Mouse (Mus musculus) stomach, adult 2 months (tissue): ENCODE measurements around the gene 1110017D15Rik. TPM values are rescaled to one million over a fixed set of nuclear protein-coding genes. Genes with fewer than 3 reads are reported as not detected.

Experiments
- polyA plus RNA-seq: library from polyadenylated mRNA; depleted of rRNA; stranded (reverse); fragments of >200 nt; gene quantifications from 2 replicates; pipeline ENCODE4 v1.2.3, GENCODE M21; 2012; rRNA removed

1110017D15Rik gene
- 0.37 and 0.47 TPM in 2 replicates for polyA plus RNA-seq

DNA sequence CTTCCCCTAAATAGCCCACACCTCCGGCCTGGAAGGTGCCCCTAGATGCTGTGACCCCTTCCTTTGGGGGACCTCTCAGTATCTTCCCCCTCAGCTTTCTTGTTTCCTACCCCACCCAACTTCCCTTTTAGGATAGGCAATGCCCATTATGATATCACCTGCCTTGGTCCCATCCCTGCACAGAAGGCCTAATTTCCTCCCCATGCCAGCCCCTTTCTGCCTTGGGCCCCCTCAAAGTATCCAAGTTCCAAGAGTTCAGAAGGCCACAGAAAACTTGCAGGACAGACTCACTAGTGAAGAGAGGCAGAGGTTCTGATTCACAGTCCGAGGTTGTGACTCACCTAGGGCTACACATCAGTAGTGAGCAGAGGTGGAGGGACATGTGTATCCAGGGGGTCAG, at the start of gene 1110017D15Rik:
Gene 1110017D15Rik (minus strand): TSS at position 101 of the 400 bp plus-strand sequence.

DNA sequence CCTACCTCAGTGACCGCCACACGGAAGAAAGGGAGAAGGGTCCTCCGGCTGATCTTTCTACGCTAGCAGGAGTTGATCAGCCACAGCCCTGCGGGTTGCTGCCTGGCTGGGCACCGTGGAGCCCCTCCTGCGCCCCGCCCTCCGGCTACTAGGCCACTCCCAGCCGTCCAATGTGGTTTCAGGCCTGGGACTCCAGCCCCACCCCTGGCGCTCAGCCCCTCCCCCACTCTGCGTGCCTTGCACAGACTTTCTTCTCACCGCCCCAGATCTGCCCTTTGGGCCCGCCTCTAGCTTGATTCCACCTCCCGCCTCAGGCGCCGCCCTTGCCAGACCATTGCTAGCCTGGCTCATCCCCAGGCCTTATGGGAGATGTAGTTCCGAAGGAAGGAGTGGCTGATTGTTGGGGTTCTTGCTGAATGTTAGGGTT, 14.1 kb downstream of the 1110017D15Rik start, which contains the start of gene AI464131:
Gene AI464131 (minus strand): TSS at position 91 of the 427 bp plus-strand sequence.

DNA sequence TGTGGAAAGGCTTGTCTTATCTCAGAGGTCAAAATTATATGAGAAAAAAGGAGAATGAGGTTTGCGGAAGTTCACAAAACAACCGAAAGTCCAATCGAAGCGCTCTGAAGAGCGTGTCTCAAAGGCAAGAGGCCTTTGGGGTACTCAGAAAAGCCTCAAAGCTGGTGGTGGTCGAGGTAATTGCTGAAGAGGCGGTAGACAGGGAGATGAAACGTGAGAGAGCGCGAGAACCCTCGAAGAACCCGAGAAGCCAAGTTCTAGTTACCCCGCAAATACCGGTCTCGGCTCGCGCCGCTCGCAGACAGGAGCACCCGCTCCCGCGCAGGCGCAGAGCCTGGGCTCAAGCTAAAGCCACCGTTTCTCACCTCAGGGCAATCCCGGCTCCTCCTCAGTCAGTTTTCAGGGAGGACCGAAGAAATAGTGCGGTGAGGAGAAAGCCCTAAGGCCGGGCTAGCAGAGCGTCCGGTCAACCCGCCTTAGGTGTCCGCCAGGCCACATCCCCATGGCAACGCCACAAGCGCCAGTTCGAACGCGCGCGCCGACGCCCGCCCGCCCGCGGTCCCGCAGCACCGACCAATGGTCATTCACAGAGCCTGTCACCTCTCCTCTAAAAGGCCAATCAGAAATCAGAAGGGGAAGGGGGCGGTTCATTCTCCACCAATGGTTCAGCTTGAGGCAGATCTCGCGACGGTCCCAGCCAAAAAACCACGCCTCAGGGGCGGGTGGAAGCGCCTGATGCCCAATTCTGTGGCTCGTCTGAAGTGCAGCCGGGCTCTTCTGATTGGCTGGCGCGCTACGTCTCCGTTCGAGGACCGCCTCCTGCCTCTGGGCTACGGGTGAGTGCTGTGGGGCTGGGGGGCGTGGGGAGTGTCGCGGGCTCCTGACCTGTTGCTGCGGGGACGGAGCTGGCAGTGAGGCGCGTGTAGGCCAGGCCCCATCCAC, 52.5 kb downstream of the 1110017D15Rik start, which contains the start of the genes Kif24 and Nudt2:
Gene Kif24 (minus strand): TSS at position 543 of the 942 bp plus-strand sequence.
Gene Nudt2 (plus strand): TSS at position 807 of the 942 bp plus-strand sequence.

Other genes starting within 250 kb of the 1110017D15Rik start
- 97.0 and 116 TPM in 2 replicates for gene Ubap2, start 242.2 kb downstream of the 1110017D15Rik start, polyA plus RNA-seq
- gene Dcaf12, start 202.4 kb downstream of the 1110017D15Rik start, polyA plus RNA-seq = 8.7 and 9.7 TPM in 2 replicates
- gene Ubap1, start 168.3 kb downstream of the 1110017D15Rik start, polyA plus RNA-seq = 8.7 and 11.2 TPM in 2 replicates
- gene Kif24, start 52.4 kb downstream of the 1110017D15Rik start, polyA plus RNA-seq = 0.16 and 0.18 TPM in 2 replicates
- gene Nudt2, start 52.2 kb downstream of the 1110017D15Rik start, polyA plus RNA-seq = 1.6 and 3.0 TPM in 2 replicates
- 3.1 and 4.9 TPM in 2 replicates for gene AI464131, start 14.3 kb downstream of the 1110017D15Rik start, polyA plus RNA-seq
- 15.4 and 24.4 TPM in 2 replicates for gene Fam219a, start 52.2 kb upstream of the 1110017D15Rik start, polyA plus RNA-seq
- gene Dnaic1, start 52.4 kb upstream of the 1110017D15Rik start, polyA plus RNA-seq = 14.8 and 21.6 TPM in 2 replicates
- gene Enho, start 123.0 kb upstream of the 1110017D15Rik start, polyA plus RNA-seq = 37.6 and 69.1 TPM in 2 replicates
- 5.9 and 7.8 TPM in 2 replicates for gene Cntfr, start 179.8 kb upstream of the 1110017D15Rik start, polyA plus RNA-seq
- 93.9 and 97.7 TPM in 2 replicates for gene Il11ra1, start 182.7 kb upstream of the 1110017D15Rik start, polyA plus RNA-seq
- gene Rpp25l, start 196.2 kb upstream of the 1110017D15Rik start, polyA plus RNA-seq = 29.8 and 44.5 TPM in 2 replicates
- 33.7 and 36.5 TPM in 2 replicates for gene Dctn3, start 205.8 kb upstream of the 1110017D15Rik start, polyA plus RNA-seq
- gene Arid3c, start 213.8 kb upstream of the 1110017D15Rik start, polyA plus RNA-seq = not detected in 2 replicates
- 39.5 and 40.0 TPM in 2 replicates for gene Galt, start 237.9 kb upstream of the 1110017D15Rik start, polyA plus RNA-seq
- 38.6 and 40.6 TPM in 2 replicates for gene Sigmar1, start 238.8 kb upstream of the 1110017D15Rik start, polyA plus RNA-seq